Mouse (Mus musculus) cerebellum, postnatal 25 days (tissue): Measurements from ENCODE around the gene 2200002J24Rik.

Experiments
- DNase-seq, 2 experiments: peaks; one replicate each; pipeline ENCODE4 v3.0.0; 2021; ENCODE audit warnings: mixed read lengths in 2 of 2

The 2200002J24Rik gene

GRCm38 (mm10) chr7:30698589-30698988, at the start of gene 2200002J24Rik:
TSS of gene 2200002J24Rik (plus strand) at chr7:30698926.
- no peak for DNase-seq

- DNase-seq, result peak; percentile 98
Observed at GRCm38 (mm10) chr7:30649591-30650540, 48.9 kb upstream of the 2200002J24Rik start, which contains the start of gene Rbm42. TSS of gene Rbm42 (minus strand) at chr7:30650317.

- peak; percentile 95 for DNase-seq
Observed at GRCm38 (mm10) chr7:30664529-30665200, 34.1 kb upstream of the 2200002J24Rik start, which contains the start of gene Haus5. TSS of gene Haus5 (minus strand) at chr7:30664994.

- DNase-seq, result peak; percentile 28 to 32
Observed at GRCm38 (mm10) chr7:30665321-30665720, 33.4 kb upstream of the 2200002J24Rik start.

- DNase-seq, result no peak
Observed at GRCm38 (mm10) chr7:30669229-30669628, 29.5 kb upstream of the 2200002J24Rik start.

GRCm38 (mm10) chr7:30671480-30671879, 27.2 kb upstream of the 2200002J24Rik start, which contains the start of gene Pmis2:
TSS of gene Pmis2 (minus strand) at chr7:30671605.
- no peak for DNase-seq

- peak; percentile 61 to 83 for DNase-seq
Observed at GRCm38 (mm10) chr7:30678263-30678975, 20.3 kb upstream of the 2200002J24Rik start.

GRCm38 (mm10) chr7:30681897-30682296, 16.8 kb upstream of the 2200002J24Rik start:
- no peak for DNase-seq

GRCm38 (mm10) chr7:30683425-30683824, 15.3 kb upstream of the 2200002J24Rik start:
- no peak for DNase-seq

GRCm38 (mm10) chr7:30688325-30688724, 10.4 kb upstream of the 2200002J24Rik start:
- DNase-seq, result no peak

- DNase-seq, result no peak
Observed at GRCm38 (mm10) chr7:30698101-30698500, 625 bp upstream of the 2200002J24Rik start.

GRCm38 (mm10) chr7:30706214-30706882, 7.6 kb downstream of the 2200002J24Rik start:
- DNase-seq, result no peak

DNA sequence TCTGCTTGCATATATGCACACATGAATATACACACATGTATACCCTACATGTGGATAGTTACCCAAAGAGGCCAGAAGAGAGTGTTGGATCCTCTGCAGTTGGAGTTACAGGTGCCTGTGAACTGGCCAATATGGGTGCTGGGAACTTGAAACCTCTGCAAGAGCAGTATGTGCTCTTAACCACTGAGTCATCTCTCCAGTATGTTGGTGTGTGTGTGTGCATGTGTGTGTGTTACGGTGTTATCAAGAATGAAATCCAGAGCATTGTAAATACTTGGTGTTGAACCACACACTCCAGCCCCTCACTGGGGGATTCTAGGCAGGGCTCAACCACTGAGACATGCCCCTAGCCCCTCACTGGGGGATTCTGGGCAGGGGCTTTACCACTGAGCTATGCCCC, 8.7 kb downstream of the 2200002J24Rik start:
- no peak for DNase-seq

DNA sequence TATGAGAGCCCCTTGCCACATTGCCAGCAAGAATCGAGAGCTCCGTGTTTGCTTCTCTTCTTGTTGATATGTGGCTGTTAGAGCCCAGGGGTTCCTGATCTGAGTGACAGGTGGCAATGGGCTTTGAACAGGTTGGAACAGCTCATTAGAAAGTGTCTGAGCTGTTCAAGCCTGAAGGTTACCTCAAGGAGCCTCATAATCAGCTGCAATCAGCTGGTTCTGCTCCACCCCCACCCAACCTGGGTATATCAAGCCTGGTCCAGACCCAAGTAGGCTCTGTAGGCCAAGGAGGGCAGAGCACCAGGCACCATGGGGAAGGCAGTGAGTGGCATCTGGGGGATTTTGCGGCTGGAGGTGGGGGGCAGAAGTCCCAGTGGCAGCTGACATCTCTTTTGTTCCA, 13.2 kb downstream of the 2200002J24Rik start, which contains the start of gene Atp4a:
Gene Atp4a (plus strand): TSS at position 268 of the 400 bp plus-strand sequence.
- DNase-seq, result no peak

DNA sequence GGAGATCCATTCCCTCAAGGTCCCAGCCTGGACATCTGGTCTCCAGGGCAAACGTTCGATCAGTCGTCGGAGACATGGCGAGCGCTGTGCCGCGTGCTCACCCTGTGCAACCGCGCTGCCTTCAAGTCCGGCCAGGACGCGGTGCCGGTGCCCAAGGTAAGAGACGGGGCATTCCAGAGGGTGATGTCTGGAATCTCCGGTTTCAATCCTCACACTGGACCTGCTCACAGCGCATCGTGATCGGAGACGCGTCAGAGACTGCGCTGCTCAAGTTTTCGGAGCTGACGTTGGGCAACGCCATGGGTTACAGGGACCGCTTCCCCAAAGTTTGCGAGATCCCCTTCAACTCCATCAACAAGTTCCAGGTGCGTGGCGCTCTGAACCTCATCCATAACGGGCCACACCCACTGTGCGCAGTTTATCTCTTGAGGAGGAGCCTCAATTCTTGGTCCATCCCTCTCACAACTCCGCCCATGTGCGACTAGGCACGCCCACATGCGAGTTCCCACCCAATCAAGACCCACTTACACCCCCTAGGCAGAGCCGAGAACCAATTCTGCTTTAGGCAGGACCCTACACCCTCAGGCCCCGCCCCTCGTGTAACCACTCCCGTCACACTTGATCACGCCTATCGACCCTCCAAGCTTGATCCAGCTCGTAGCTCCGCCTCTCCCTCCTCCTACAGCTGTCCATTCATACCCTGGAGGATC, 18.4 kb downstream of the 2200002J24Rik start:
- peak; percentile 22 to 44 for DNase-seq

GRCm38 (mm10) chr7:30717716-30718046, 19.0 kb downstream of the 2200002J24Rik start:
- no peak for DNase-seq

- DNase-seq, result no peak
Observed at GRCm38 (mm10) chr7:30719669-30720068, 20.9 kb downstream of the 2200002J24Rik start.

DNA sequence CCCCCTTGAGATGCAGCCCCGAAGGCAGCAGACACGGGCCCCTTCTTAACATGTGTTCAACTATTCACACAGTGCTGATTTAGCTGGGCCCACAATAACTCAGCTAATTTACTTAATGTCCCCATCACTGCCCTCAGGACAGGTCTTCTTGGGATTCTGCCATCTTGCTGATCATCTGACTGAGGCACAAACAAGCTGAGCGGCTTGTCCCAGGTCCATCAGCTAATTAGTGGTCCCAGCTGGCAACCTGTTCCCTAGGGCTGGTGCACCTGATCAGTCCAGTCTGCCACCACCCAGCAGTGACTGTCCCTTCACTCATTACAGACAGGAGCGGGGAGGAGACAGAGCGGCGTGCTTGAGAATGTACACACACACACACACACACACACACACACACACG, 22.6 kb downstream of the 2200002J24Rik start:
- peak in 1 of 2 experiments; percentile 59 for DNase-seq

- DNase-seq, result no peak
Observed at GRCm38 (mm10) chr7:30723274-30723953, 24.7 kb downstream of the 2200002J24Rik start.

DNA sequence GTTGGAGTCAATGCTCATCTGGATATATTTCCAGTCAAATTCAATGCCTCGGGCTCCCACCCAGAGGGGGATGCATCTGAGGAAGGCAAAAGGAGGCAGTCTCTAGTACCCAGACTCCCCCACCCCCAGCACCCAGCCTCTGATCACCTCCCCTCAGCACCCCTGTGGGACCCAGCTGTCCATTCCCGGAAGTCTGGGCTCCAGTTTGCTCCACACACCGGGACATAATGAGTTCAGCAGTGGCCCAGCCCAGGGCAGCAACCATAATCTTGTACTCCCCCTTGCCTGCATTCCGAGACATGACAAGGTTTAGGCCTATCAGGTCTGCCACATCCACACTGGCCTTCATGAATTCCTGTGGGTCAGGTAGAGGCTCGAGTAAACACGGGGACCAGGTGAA, 29.5 kb downstream of the 2200002J24Rik start:
- DNase-seq, result no peak
